Mouse (Mus musculus): ENCODE data around the gene Rfwd3.

GRCm38 (mm10) chr8:111282093-111282492, 17.9 kb downstream of the Rfwd3 start:
- TF ChIP-seq CTCF (conservative IDR thresholded peaks at IDR 0.05 in 1 of 2, IDR thresholded peaks at IDR 0.05 in 1 of 2; ENCODE audit: low read depth in 2 of 2, low read length in 2 of 2) (no peak), NELFE (IDR thresholded peaks at IDR 0.05; ENCODE audit: low read depth, low read length) (no peak), EP300 (IDR thresholded peaks at IDR 0.05; ENCODE audit: low read length) (no peak), MXI1 (IDR thresholded peaks at IDR 0.05; ENCODE audit: low read depth, low read length) (no peak), BHLHE40 (IDR thresholded peaks at IDR 0.05; ENCODE audit: low read depth, low read length) (no peak), POLR2A (IDR thresholded peaks at IDR 0.05; ENCODE audit: low read depth, low read length) (no peak), MAX (IDR thresholded peaks at IDR 0.05; ENCODE audit: low read length) (no peak), ZNF384 (IDR thresholded peaks at IDR 0.05; ENCODE audit: low read depth, low read length) (no peak), IRF4 (IDR thresholded peaks at IDR 0.05; ENCODE audit: low read depth, low read length) (no peak), SMC3 (IDR thresholded peaks at IDR 0.05; ENCODE audit: low read depth, low read length) (no peak)
